Mouse (Mus musculus): ENCODE results near the gene Gm10799.
A peak's percentile ranks its signal among the peaks of the same experiment; 100 is the strongest.
"Not testable (repeated sequence)": the region's sequence is repeated elsewhere in the genome, so short reads cannot be mapped to it uniquely, and the experiment has no call there.

Gm10799 gene

DNA sequence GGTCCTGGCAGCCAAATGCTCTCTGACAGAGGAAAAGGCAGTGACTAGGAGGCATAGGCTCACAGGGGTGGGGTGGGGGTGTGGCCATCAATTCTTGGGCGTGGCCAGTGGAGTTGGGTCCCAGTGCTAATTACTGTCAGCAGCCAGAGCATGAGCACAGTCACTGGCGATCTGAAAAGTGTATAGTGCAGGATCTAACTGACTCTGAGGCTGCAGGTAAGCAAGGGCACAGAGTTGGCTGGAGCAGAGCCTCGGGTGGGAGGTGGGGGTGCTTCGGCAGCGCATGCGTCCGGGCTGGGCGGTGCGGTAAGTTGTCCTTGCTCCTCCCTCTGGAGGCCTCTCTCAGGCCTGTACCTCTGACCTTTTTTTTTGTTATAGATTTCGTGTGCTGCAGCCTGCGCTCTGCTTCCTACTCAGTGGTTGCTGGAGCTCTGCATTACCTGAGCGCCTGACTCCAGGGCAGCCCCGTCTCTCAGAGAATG, 1.4 kb upstream of the Gm10799 start, which contains the start of gene Cd59b:
Gene Cd59b, plus strand, starts transcription at position 146 of the 482 bp plus-strand sequence.
- DNase-seq (ENCODE audit: low read depth in 1 of 2, low spot score in 2 of 2), result no peak

DNA sequence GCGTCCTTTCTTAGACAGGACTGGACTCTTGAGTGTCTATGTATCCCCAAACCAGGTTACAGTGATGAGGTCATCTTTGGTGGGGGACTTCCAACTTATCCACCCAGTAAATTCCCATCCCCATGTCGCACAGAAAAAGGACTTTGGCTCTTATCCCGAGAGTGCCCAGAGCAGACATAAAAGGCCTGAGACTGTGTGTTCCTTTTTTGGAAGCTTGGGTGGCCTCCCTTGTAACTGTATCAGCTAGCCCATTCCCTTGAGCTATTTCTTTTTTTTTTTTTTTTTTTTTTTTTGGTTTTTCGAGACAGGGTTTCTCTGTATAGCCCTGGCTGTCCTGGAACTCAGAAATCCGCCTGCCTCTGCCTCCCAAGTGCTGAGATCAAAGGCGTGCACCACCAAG, 2.8 kb downstream of the Gm10799 start, which contains the start of gene Gm10912:
Gene Gm10912, plus strand, starts transcription at position 301 of the 400 bp plus-strand sequence.
- DNase-seq (ENCODE audit: low read depth in 1 of 2, low spot score in 2 of 2), result not testable (repeated sequence)

DNA sequence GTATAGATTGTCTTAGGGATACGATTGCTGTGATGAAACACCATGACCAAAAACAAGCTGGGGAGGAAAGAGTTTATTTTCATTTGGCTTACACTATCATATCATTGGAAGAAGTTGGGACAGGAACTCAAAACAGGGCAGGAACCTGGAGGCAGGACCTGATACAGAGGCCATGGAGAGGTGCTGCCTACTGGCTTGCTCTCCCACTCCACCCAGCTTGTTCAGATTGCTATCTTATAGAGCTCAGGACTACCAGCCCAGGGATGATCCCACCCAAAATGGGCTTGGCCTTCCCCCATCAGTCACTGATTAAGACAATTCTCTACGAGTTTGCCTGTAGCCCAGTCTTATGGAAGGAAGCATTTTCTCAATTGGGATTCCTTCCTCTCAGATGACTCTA, 4.2 kb downstream of the Gm10799 start:
- no peak for DNase-seq (ENCODE audit: low read depth in 1 of 2, low spot score in 2 of 2)

DNA sequence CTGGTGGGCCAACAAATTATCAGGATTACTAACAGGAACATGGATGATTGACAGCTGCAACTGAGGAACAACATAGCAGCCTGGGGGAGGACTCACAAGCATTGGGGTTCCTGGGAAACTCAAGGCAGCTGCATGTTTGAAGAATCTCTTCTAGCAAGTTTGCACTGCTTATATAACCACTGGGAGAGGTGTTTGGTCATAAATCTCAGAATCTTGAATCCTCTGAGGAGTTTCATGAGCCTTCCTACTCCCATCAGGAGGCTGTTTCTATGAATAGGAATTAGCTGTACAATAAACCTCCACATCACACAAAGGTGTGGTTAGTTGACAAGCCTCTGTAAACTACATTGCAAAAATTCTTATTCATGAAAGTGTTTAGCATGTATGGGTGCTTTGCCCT, 5.7 kb downstream of the Gm10799 start:
- DNase-seq (ENCODE audit: low read depth in 1 of 2, low spot score in 2 of 2), result no peak

DNA sequence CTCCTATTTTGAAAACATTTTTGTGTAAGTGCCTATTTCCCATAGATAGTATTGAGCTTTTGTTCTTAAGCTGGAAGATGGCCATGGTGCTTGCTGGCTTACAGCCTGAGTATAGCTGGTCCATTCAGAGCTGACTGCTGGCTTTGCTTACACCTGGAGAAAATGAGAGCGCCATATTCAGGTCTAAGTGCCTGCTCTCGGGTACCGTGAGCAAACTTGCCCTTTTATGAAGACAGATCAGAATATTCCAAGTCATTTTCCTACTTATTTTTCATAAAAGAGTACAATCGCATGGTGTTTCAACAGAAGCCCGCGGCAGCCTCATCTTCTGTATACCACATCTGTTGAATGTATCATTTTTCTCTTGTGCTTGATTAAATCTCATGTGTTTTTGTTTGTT, 7.4 kb downstream of the Gm10799 start:
- DNase-seq (ENCODE audit: low read depth in 1 of 2, low spot score in 2 of 2), result no peak

DNA sequence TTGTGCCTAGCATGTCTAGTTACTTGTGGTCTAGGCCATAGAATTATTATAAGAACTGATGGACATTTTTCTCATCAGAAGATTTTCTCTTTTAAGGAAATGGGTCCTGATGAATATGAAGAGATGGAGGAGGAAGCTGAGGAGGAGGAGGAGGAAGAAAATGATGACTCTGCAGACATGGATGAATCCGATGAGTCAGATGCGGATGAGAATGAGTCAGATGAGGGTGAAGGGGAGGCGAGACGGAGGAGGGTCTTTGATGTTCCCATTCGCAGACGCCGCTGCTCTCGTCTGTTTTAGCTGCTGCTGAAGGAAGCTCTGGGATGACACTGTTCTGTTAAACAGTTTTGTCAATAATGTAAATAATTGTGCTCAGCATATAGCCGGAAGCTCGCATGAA, 8.6 kb downstream of the Gm10799 start:
- DNase-seq (ENCODE audit: low read depth in 1 of 2, low spot score in 2 of 2), result no peak

DNA sequence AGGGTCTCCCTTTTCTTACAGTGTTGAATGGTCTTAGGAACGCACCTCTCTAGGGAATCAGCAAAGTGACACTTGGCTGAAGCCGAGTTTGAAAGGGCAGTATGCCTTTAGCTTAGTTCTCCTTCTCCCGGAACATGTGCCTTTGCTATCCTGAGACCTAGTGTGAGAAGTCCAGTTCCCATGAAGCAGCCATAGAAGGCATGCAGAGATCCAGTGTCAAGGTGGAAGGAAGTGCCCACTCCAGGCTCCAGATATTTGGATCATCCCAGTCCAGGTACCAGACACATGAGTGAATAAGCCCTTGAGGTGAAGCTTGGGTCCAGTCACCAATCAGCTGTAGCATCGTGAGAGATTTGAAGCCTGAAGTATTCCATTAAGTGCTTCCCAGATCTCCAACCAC, 9.4 kb downstream of the Gm10799 start:
- DNase-seq (ENCODE audit: low read depth in 1 of 2, low spot score in 2 of 2), result no peak

DNA sequence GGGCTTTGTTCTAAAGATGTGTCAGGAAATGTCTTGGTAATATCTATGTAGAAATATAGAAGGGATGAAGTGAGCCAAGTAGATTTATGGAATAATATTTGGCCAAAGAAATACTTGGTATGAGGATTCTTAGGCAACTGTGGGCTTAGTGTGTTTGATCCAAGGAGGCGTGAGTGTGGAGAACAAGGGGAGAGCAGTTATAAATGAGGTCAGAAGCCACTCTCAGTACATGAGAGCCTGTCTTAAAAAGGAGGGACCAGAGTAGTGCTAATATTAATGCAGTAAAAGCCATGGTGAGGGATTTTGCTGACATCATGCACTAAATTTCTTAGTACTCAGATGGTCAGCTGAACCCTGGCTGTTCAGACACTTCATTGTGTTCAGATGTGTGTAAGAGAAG, 10.0 kb downstream of the Gm10799 start:
- DNase-seq (ENCODE audit: low read depth in 1 of 2, low spot score in 2 of 2), result no peak

DNA sequence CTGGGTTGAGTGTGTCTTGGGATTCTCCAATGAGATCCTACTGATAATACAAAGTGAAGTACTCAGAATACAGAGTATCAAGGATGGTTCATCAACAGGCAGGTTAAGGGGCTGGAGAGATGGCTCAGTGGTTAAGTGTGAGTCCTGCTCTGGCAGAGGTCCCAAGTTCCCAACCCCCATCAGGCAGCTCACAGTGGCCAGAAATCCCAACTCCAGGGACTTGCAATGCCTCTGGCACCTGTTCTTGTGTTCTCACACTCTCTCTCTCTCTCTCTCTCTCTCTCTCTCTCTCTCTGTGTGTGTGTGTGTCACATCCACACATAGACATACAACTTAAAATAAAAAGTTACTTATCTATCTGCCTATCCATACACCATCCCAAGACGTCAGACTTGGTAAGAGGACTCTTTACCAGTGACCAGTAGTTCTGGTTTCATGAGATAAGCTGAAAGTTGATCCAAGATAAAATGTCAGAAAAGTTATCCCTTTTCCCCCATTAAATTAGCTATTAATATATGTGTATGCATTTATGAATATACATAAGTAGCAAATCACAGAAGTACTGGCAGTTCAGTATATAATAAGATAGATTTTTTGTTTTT, 23.8 kb downstream of the Gm10799 start:
- DNase-seq (ENCODE audit: low read depth in 1 of 2, low spot score in 2 of 2), result no peak

DNA sequence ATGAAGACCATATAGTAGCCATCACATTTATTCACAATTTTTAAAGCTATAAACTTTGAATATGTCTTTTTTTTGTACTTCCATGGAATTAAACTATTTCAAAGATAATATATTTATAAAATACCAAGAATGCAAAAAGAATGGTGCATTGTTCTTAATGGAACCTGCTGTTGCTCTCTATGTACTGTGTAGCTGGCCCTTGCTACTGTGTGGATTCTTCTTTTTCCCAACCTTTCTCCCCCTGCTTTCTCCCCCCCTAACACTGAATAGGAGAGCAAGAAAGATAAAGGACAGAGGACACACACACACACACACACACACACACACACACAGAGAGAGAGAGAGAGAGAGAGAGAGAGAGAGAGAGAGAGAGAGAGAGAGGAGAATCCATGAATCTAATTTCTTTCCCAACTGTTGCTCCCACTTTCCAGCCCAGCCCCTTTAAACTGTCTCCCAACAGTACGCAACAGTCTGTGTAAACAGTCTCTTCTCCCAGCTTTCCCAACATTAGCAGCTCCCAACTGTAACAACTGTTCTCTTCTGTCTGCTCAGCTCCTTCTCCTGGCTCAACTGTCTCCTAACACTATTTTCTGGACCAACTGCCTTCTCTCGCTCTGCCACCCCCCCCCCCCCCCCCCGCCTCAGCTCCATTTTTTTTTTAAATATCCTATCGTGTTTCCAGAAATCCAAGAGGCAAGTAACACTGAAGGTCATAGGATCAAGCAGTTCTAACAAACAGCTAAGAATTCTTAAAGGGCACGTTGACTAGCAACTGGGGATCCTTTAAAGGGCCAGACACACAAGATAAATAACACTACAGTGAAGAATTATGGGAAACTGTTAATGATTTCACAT, 24.5 kb downstream of the Gm10799 start:
- no peak for DNase-seq (ENCODE audit: low read depth in 1 of 2, low spot score in 2 of 2)

DNA sequence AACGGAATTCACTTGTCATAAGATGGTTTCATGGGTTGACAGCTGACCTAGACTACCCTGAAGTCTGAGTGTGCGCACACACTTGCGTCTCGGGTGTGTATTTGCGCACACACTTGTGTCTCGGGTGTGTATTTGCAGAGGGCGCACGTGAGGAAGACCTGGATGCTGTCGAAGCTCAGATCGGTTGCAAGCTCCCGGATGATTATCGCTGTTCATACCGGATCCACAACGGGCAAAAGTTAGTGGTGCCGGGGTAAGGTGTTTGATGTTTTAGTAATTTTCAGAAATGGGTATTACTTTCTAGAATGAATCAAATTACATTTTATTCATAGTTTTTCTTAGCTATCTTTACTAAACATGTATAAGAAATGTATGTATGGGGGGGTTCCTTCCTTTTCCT, 25.6 kb downstream of the Gm10799 start:
- no peak for DNase-seq (ENCODE audit: low read depth in 1 of 2, low spot score in 2 of 2)

DNA sequence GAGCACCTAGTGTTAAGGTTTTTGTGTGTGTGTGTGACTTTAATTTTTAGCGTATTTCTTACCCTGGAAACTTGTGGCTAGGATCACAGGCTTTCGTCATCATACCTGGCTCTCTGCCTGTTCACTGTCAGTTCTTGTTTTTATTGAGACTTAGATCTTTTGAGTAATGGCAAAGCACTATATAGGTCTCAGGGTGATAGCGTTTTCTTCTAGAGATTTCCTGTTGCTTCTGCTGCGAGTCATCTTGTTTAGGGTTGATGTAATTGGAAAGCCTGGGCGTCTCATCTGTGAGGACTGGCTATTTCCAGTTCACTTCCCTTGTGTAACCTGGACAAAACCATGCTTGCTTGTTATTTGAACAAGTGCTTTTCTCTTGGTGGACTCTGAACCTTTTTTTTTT, 26.7 kb downstream of the Gm10799 start:
- no peak for DNase-seq (ENCODE audit: low read depth in 1 of 2, low spot score in 2 of 2)

DNA sequence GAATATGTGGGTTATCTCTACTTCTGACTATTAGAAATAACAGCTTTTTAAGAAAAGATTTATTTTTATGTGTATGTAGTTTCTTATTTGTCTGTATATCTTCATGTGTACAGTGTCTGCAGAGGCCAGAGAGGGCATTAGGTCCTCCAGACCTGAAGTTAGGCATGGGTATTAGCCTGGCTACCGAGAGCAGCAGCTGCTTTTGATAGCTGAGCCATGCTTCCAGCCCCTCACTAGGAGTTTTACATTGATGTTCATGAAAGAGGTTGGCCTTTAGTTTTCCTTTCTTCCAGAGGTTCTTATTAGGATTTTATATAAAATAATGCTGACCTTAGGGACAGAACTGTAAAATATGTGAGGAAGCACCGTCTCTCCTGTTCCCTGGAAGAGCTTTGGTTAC, 30.1 kb downstream of the Gm10799 start:
- no peak for DNase-seq (ENCODE audit: low read depth in 1 of 2, low spot score in 2 of 2)

DNA sequence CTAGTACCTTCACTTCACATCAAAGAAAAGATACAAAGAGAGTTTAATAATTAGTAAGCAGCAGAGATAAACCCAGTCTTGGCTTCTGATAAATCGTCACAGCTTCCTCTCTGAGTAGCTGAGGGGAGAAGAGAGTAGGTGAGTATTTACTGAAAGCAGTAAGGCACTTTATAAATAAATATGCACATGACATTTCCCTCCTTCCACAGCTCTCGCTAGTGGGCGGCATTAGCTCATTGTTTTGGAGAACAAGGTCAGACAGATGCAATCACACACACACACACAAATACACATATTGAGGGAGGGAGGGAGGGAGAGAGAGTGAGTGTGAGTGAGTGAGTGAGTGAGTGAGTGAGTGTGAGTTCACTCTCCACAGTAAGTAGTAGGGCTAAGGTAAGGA, 32.0 kb downstream of the Gm10799 start:
- DNase-seq (ENCODE audit: low read depth in 1 of 2, low spot score in 2 of 2), result no peak

DNA sequence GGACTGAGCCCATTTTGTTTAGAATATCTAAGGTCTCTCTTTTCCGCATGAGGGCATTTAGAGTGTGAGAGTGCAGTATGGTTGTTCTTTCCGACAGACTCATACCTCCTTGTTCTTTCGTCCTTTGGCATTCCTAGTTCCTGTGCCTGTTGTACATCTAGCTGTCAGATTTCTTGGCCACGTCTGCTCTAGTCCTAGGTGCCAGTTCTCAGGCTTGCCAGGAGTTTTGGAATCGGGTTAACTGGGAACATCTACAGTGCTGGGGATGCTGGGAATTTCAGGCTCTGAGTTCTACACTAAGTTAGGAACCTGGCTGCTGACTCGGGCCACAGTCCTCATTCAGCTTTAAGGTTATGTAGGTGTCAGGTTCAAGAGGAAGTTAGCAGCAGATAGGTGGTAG, 32.8 kb downstream of the Gm10799 start:
- DNase-seq (ENCODE audit: low read depth in 1 of 2, low spot score in 2 of 2), result no peak

DNA sequence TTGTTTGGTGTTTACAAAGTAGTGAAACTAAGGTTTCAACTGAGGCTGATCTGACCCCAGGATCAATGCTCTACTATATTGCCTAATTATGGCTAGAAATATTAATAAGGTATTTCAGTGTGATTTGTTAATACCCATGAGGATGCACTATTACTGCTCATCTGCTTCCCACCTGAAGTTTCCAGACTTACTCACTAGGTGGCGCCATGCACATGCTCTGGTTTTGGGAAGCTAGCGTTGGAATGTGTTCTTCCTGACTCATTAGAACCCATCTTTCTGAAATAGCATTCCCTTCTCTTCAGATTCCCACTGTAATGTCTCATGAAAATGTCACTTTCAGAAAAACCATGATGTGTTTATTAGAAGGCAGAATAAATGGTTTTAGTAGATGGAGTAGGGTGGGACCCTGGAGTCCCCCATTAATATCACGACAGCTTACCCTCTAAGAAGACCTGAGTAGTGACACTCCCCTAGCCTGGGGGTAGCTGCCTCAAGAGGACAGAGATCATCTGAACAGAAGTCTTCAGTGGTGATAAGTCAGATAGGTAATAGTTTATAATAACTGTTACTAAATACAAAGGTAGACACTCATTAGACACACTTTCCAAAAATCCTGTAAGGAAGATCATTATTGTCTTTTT, 33.4 kb downstream of the Gm10799 start:
- DNase-seq (ENCODE audit: low read depth in 1 of 2, low spot score in 2 of 2), result no peak

DNA sequence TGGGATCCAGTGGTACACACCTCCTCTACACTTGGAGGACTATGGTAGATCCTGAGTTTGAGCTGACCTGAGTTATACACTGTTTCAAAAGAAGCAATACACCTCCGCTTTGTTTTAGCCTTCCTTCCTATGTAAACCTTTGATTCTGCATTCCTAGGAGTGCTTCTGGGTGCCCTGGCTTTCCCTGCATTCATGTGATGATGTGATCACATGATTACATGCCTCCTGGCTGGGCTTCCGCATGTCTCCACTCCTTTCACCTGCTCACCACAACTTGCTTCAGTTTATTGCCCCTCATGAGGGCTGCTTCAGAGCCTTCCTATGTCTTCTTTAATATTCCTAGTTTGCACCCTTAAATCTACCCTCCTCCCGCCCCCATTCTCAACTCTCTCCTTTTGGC, 36.3 kb downstream of the Gm10799 start:
- DNase-seq (ENCODE audit: low read depth in 1 of 2, low spot score in 2 of 2), result no peak

DNA sequence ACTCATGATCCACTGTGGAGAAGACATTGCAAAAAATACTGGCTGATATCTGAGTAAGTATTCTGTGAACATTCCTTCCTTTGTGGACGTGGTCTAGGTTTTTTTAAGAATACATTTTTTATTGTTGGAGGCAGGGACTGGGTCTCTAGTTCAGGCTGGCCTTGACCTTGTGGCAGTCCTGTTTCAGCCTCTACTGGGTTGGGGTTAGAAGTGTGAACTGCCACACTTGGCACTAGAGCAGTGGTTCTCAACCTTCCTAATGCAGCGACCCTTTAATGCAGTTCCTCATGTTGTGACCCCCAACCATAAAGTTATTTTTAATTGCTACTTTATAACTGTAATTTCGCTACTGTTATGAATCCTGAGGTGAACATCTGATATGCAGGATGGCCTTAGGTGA, 38.0 kb downstream of the Gm10799 start:
- DNase-seq (ENCODE audit: low read depth in 1 of 2, low spot score in 2 of 2), result no peak

DNA sequence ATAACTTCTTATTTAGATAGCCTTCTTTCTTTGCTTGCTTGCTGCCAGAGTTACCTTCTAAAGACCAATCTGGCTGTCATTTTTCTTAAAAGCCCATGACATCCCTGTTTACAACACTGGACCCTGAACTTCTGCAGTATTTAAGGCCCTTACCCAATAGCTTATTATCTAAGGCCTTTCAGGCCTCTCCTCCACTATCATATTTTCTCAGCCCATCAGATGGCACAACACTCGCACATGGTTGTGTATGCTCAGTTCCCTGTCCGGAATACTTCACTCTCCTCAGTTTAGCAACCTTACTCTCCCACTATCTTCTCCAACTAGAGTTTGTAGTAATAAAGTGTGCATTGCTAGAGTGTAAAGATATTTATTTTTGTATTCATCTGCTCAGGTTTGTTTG, 39.3 kb downstream of the Gm10799 start:
- no peak for DNase-seq (ENCODE audit: low read depth in 1 of 2, low spot score in 2 of 2)

DNA sequence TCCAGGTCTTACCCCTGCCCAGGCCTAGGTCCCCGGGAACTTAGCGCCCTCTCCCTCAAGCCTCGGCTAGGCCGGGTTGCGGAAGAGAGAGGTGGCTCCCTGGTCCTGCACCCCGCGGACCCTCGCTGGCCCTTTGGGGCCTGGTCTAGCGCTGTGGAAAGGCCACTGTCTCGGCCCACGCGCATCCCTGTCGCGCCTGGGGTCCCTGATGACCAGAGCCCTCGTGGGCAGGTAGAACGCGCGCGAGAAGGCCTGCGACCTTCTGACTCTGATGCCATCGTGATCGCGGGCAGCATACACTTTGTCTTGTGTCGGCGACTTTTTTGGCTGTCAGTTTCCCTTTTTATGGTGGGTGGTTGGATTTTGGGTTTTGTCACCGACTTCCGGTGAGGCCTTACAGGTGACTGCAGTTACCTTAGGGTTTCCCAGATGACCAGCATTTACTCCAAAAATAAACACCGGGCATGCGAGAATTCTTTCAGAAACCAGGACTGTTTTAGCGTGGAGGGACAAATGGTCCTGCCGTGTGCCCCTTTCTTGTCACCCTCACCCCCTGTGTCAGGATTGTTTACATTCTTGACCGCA, 40.1 kb downstream of the Gm10799 start, which contains the start of gene 4931422A03Rik:
Gene 4931422A03Rik, minus strand, starts transcription at position 223 of the 585 bp plus-strand sequence.
- no peak for DNase-seq (ENCODE audit: low read depth in 1 of 2, low spot score in 2 of 2)

DNA sequence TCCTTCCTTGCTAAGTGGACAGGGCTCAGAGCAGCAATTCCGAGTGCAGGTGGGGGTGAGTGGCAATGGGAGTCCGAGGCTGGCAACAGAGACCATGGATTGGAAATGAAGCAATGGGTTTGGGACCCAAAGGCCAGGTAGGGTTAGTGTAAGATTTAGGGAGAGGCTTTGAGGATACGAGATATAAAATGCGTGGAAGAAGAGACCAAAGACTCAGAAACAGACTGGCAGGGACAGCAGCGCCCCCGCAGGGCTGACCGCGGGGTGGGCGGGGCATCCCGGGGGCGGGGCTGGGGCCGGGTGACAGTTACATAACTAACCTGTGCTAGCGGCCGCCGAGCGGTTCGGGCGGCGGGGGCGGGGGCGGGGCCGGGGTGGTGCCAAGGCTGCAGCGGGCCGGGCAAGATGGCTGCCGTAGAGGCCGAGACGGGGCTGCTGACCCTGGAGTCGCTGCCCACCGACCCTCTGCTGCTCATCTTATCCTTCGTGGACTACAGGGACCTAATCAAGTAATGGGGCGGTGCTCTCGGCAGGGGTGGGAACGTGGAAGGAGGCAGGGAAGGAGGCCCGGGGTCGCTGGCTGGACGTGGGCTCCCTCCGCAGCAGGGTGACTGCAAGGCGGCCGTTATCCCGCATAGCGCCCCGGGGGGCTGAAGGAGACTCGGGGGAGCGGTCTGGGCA, 40.8 kb downstream of the Gm10799 start, which contains the start of gene Fbxo3:
Gene Fbxo3, plus strand, starts transcription at position 264 of the 681 bp plus-strand sequence.
- DNase-seq (ENCODE audit: low read depth in 1 of 2, low spot score in 2 of 2), result peak; percentile 45 to 55

Measured in monocyte, adult 2 months (primary cell).